Mouse (Mus musculus) limb, embryonic 13.5 days (tissue): ENCODE measurements around the gene Scg5. TPM values are rescaled to one million over a fixed set of nuclear protein-coding genes. Genes with fewer than 3 reads are reported as not detected.

Experiments
- ATAC-seq: fragments of 200-750 bp; cut with Nextera tagmentation; 2 replicates; pipeline ENCODE4 v1.8.0; 2017; ENCODE audit warnings: low read depth, moderate number of reproducible peaks, moderate TSS enrichment; ENCODE audit not compliant: low FRiP score
- H3K27ac ChIP-seq: fragments of 300-500 bp; sonication (generic); 2 replicates; pipeline ENCODE4 v1.5.1; 2015; ENCODE audit warnings: inconsistent platforms, mild to moderate bottlenecking, moderate library complexity
- H3K27me3 ChIP-seq: fragments of 300-500 bp; sonication (generic); 2 replicates; pipeline ENCODE4 v1.6.1; 2015; ENCODE audit warnings: mild to moderate bottlenecking, inconsistent platforms
- H3K36me3 ChIP-seq: fragments of 300-500 bp; sonication (generic); 2 replicates; pipeline ENCODE4 v1.6.1; 2015; ENCODE audit warnings: inconsistent platforms, mild to moderate bottlenecking, moderate library complexity
- H3K4me1 ChIP-seq: fragments of 300-500 bp; sonication (generic); 2 replicates; pipeline ENCODE4 v1.6.1; 2015; ENCODE audit warnings: inconsistent platforms
- H3K4me2 ChIP-seq: fragments of 300-500 bp; sonication (generic); replicated peaks from 2 replicates; pipeline ENCODE4 v1.6.1; 2015; ENCODE audit warnings: inconsistent platforms, mild to moderate bottlenecking, moderate library complexity
- H3K4me3 ChIP-seq: fragments of 300-500 bp; sonication (generic); 2 replicates; pipeline ENCODE4 v1.5.1; 2015; ENCODE audit warnings: moderate library complexity, mild to moderate bottlenecking, inconsistent platforms
- H3K9ac ChIP-seq: fragments of 300-500 bp; sonication (generic); 2 replicates; pipeline ENCODE4 v1.6.1; 2015; ENCODE audit warnings: mild to moderate bottlenecking, inconsistent platforms
- H3K9me3 ChIP-seq: fragments of 300-500 bp; sonication (generic); 2 replicates; pipeline ENCODE4 v1.6.1; 2016; ENCODE audit warnings: inconsistent platforms
- WGBS: fragments of 180-500 bp; shearing (Covaris S2); methylation state at CpG from one replicate; pipeline ENCODE4 v1.1.7; 2015; 5-methylcytosine and 5-hydroxymethylcytosine counted together
- polyA plus RNA-seq: library from polyadenylated mRNA; unstranded; fragments of >200 nt; fragmentation: Nextera tagmentation; extraction: Ambion mirVana; gene quantifications from 2 replicates; pipeline ENCODE4 v1.2.1, GENCODE M21; 2015

The Scg5 gene
- polyA plus RNA-seq, 1 experiment from 2014 or later, result 1.3 TPM

GRCm38 (mm10) chr2:113798605-113799004 lies 30.3 kb downstream of the Scg5 start:
- Histone ChIP-seq H3K27me3 (no peaks in the 10 kb centered on the region), H3K9me3 (no peaks in the 10 kb centered on the region), H3K4me3 (no peak overlapping the region), H3K4me1 (peaks cover 9% of the 10 kb centered on the region), H3K27ac (no peak overlapping the region), H3K9ac (no peak overlapping the region), H3K36me3 (no peaks in the 10 kb centered on the region), H3K4me2 (no peak overlapping the region)
- ATAC-seq, result no peak
- 51% methylated on average over 13 of the region's 13 CpGs for whole genome bisulfite sequencing

GRCm38 (mm10) chr2:113795186-113795585 lies 33.7 kb downstream of the Scg5 start:
- Histone ChIP-seq H3K4me2 (no peak overlapping the region), H3K9me3 (no peaks in the 10 kb centered on the region), H3K27me3 (no peaks in the 10 kb centered on the region), H3K9ac (no peak overlapping the region), H3K27ac (no peak overlapping the region), H3K36me3 (no peaks in the 10 kb centered on the region), H3K4me3 (no peak overlapping the region), H3K4me1 (peaks cover 4% of the 10 kb centered on the region; the same call in 1 of the 2 replicates)
- ATAC-seq, result no peak
- whole genome bisulfite sequencing, result 29% methylated on average over 4 of the region's 4 CpGs

- H3K27me3 ChIP-seq, result no peaks in the 10 kb centered on the region
- H3K4me1 ChIP-seq, result peaks cover 2% of the 10 kb centered on the region; the same call in 1 of the 2 replicates
- ATAC-seq, result no peak
- no peaks in the 10 kb centered on the region for H3K36me3 ChIP-seq
- H3K27ac ChIP-seq, result no peak overlapping the region
- H3K9ac ChIP-seq, result no peak overlapping the region
- no peaks in the 10 kb centered on the region for H3K9me3 ChIP-seq
- no peak overlapping the region for H3K4me3 ChIP-seq
- no peak overlapping the region for H3K4me2 ChIP-seq
- WGBS, result 90% methylated on average over 3 of the region's 3 CpGs
Observed at GRCm38 (mm10) chr2:113793521-113793920, 35.4 kb downstream of the Scg5 start.

GRCm38 (mm10) chr2:113788821-113789387 lies 40.0 kb downstream of the Scg5 start:
- Histone ChIP-seq H3K4me1 (no peaks in the 10 kb centered on the region), H3K9me3 (no peaks in the 10 kb centered on the region), H3K4me3 (no peak overlapping the region), H3K27ac (no peak overlapping the region), H3K4me2 (no peak overlapping the region), H3K9ac (no peak overlapping the region), H3K27me3 (no peaks in the 10 kb centered on the region), H3K36me3 (no peaks in the 10 kb centered on the region)
- 88% methylated on average over 4 of the region's 4 CpGs for WGBS
- ATAC-seq, result no peak

GRCm38 (mm10) chr2:113787882-113788281 lies 41.0 kb downstream of the Scg5 start:
- no peak overlapping the region for H3K9ac ChIP-seq
- no peaks in the 10 kb centered on the region for H3K27me3 ChIP-seq
- ATAC-seq, result no peak
- H3K27ac ChIP-seq, result no peak overlapping the region
- H3K9me3 ChIP-seq, result no peaks in the 10 kb centered on the region
- H3K4me3 ChIP-seq, result no peak overlapping the region
- H3K4me2 ChIP-seq, result no peak overlapping the region
- H3K4me1 ChIP-seq, result no peaks in the 10 kb centered on the region
- WGBS, result 85% methylated on average over 4 of the region's 4 CpGs
- no peaks in the 10 kb centered on the region for H3K36me3 ChIP-seq

GRCm38 (mm10) chr2:113784851-113785250 lies 44.1 kb downstream of the Scg5 start:
- no peaks in the 10 kb centered on the region for H3K27me3 ChIP-seq
- no peak overlapping the region for H3K4me2 ChIP-seq
- 0 out of 2 replicates have a peak, but pooled peaks cover 5% of the 10 kb centered on the region for H3K4me1 ChIP-seq
- WGBS, result 28% methylated on average over 3 of the region's 3 CpGs
- H3K4me3 ChIP-seq, result no peak overlapping the region
- no peak for ATAC-seq
- H3K9me3 ChIP-seq, result no peaks in the 10 kb centered on the region
- no peak overlapping the region for H3K27ac ChIP-seq
- no peaks in the 10 kb centered on the region for H3K36me3 ChIP-seq
- H3K9ac ChIP-seq, result no peak overlapping the region

GRCm38 (mm10) chr2:113781521-113781920 lies 47.4 kb downstream of the Scg5 start:
- Histone ChIP-seq H3K4me2 (no peak overlapping the region), H3K9ac (no peak overlapping the region), H3K4me1 (0 out of 2 replicates have a peak, but pooled peaks cover 5% of the 10 kb centered on the region), H3K36me3 (no peaks in the 10 kb centered on the region), H3K9me3 (no peaks in the 10 kb centered on the region), H3K27ac (no peak overlapping the region), H3K4me3 (no peak overlapping the region), H3K27me3 (no peaks in the 10 kb centered on the region)
- WGBS, result 70% methylated on average over 4 of the region's 4 CpGs
- ATAC-seq, result no peak

GRCm38 (mm10) chr2:113781107-113781506 lies 47.8 kb downstream of the Scg5 start:
- Histone ChIP-seq H3K4me1 (0 out of 2 replicates have a peak, but pooled peaks cover 5% of the 10 kb centered on the region), H3K9ac (no peak overlapping the region), H3K4me3 (no peak overlapping the region), H3K4me2 (no peak overlapping the region), H3K27me3 (no peaks in the 10 kb centered on the region), H3K27ac (no peak overlapping the region), H3K9me3 (no peaks in the 10 kb centered on the region), H3K36me3 (no peaks in the 10 kb centered on the region)
- no peak for ATAC-seq
- WGBS, result 48% methylated on average over 5 of the region's 5 CpGs

- no peaks in the 10 kb centered on the region for H3K9me3 ChIP-seq
- H3K27me3 ChIP-seq, result no peaks in the 10 kb centered on the region
- no peaks in the 10 kb centered on the region for H3K36me3 ChIP-seq
- WGBS, result 81% methylated on average over 3 of the region's 3 CpGs
- H3K9ac ChIP-seq, result no peak overlapping the region
- H3K4me3 ChIP-seq, result no peak overlapping the region
- no peak overlapping the region for H3K27ac ChIP-seq
- no peak for ATAC-seq
- no peak overlapping the region for H3K4me2 ChIP-seq
- H3K4me1 ChIP-seq, result 0 out of 2 replicates have a peak, but pooled peaks cover 5% of the 10 kb centered on the region
Observed at GRCm38 (mm10) chr2:113779336-113779735, 49.6 kb downstream of the Scg5 start.

- no peaks in the 10 kb centered on the region for H3K36me3 ChIP-seq
- no peak overlapping the region for H3K9ac ChIP-seq
- no peak overlapping the region for H3K4me3 ChIP-seq
- 0 out of 2 replicates have a peak, but pooled peaks cover 5% of the 10 kb centered on the region for H3K4me1 ChIP-seq
- H3K4me2 ChIP-seq, result no peak overlapping the region
- no peaks in the 10 kb centered on the region for H3K27me3 ChIP-seq
- H3K27ac ChIP-seq, result no peak overlapping the region
- WGBS, result 72% methylated on average over 6 of the region's 6 CpGs
- no peaks in the 10 kb centered on the region for H3K9me3 ChIP-seq
- no peak for ATAC-seq
Observed at GRCm38 (mm10) chr2:113778036-113778435, 50.9 kb downstream of the Scg5 start.

GRCm38 (mm10) chr2:113776297-113776696 lies 52.6 kb downstream of the Scg5 start:
- Histone ChIP-seq H3K36me3 (no peaks in the 10 kb centered on the region), H3K9ac (no peak overlapping the region), H3K27me3 (no peaks in the 10 kb centered on the region), H3K9me3 (no peaks in the 10 kb centered on the region), H3K4me1 (0 out of 2 replicates have a peak, but pooled peaks cover 5% of the 10 kb centered on the region), H3K4me2 (no peak overlapping the region), H3K4me3 (no peak overlapping the region), H3K27ac (no peak overlapping the region)
- peak; percentile 59; the same call in 1 of the 2 replicates for ATAC-seq
- 55% methylated on average over 3 of the region's 3 CpGs for WGBS

- Histone ChIP-seq H3K36me3 (no peaks in the 10 kb centered on the region), H3K4me3 (no peak overlapping the region), H3K9ac (no peak overlapping the region), H3K4me2 (no peak overlapping the region), H3K27me3 (no peaks in the 10 kb centered on the region), H3K9me3 (no peaks in the 10 kb centered on the region), H3K4me1 (no peaks in the 10 kb centered on the region), H3K27ac (no peak overlapping the region)
- WGBS, result 77% methylated on average over 6 of the region's 6 CpGs
- ATAC-seq, result no peak
Observed at GRCm38 (mm10) chr2:113774150-113774805, 54.6 kb downstream of the Scg5 start.
